Mouse (Mus musculus) small intestine, adult 2 months (tissue): ENCODE data around the gene Pex11b.

Experiments
- CTCF ChIP-seq: fragments of 200-500 bp; IDR thresholded peaks from 2 replicates; pipeline ENCODE4 v1.5.1; 2012; ENCODE audit warnings: low read depth, mild to moderate bottlenecking, control low read depth, inconsistent platforms, low read length, moderate library complexity, mixed read lengths; ENCODE audit not compliant: insufficient replicate concordance, insufficient read length; ENCODE audit errors: extremely low read depth
- POLR2A ChIP-seq: fragments of 200-500 bp; IDR thresholded peaks from 2 replicates; pipeline ENCODE4 v1.6.1; 2012; ENCODE audit warnings: low read depth, mild to moderate bottlenecking, control low read depth, inconsistent platforms, low read length, moderate library complexity

DNA sequence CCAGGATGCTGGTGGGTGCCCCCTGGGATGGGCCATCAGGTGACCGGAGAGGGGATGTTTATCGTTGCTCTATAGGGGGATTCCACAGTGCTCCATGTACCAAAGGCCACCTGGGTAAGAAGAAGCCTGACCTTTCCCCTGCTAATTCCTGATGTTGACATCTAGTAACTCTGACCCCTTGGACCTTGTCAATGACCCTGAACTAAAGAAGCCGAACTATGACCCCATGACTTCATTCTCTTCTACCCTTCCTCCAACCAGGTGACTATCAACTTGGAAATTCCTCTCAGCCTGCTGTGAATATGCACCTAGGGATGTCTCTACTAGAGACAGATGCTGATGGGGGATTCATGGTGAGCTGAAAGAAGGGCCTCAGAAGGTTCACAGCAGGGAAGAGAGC, 12.2 kb downstream of the Pex11b start:
- TF ChIP-seq POLR2A: no peak
- TF ChIP-seq CTCF: no peak
